Mouse (Mus musculus) gastrocnemius, postnatal 36 days (tissue): ENCODE measurements around the gene Slc25a39. TPM values are rescaled to one million over a fixed set of nuclear protein-coding genes. Genes with fewer than 3 reads are reported as not detected.

Experiments
- DNase-seq, 2 experiments: peaks; one replicate each; pipeline ENCODE4 v3.0.0; 2022
- intact Hi-C: fragments of 180-260 bp; cut with DNase I; formaldehyde crosslinking; loops from one replicate; pipeline ENCODE4 v1.15.1; 2025
- total RNA-seq, 2 experiments: library from RNA; stranded (reverse); gene quantifications; 2 replicates each; pipeline ENCODE4 v1.2.3; 2021

Slc25a39 gene
- total RNA-seq, 2 experiments from 2014 or later: 56.2 to 64.3 TPM

GRCm38 (mm10) chr11:102437120-102438061 is 29.6 kb upstream of the Slc25a39 start:
- intact Hi-C loops: no loop called here
- peak; percentile 57 to 63 for DNase-seq

- no peak for DNase-seq
- intact Hi-C loops: no loop called here
Observed at GRCm38 (mm10) chr11:102436471-102436790, 28.7 kb upstream of the Slc25a39 start.

- intact Hi-C loops: no loop called here
- no peak for DNase-seq
Observed at GRCm38 (mm10) chr11:102435754-102436470, 28.2 kb upstream of the Slc25a39 start.

GRCm38 (mm10) chr11:102434816-102435705 is 27.3 kb upstream of the Slc25a39 start:
- intact Hi-C loops: no loop called here
- DNase-seq: no peak

GRCm38 (mm10) chr11:102434406-102434805 is 26.7 kb upstream of the Slc25a39 start:
- intact Hi-C loops: no loop called here
- peak; percentile 76 to 80 for DNase-seq

- intact Hi-C loops: no loop called here
Observed at GRCm38 (mm10) chr11:102433866-102434265, 26.1 kb upstream of the Slc25a39 start.

GRCm38 (mm10) chr11:102432896-102433295 is 25.1 kb upstream of the Slc25a39 start:
- intact Hi-C loops: no loop called here
- peak; percentile 55 to 81 for DNase-seq

More at GRCm38 (mm10) chr11:102433866-102434265, 26.1 kb upstream of the Slc25a39 start:
- DNase-seq: no peak

GRCm38 (mm10) chr11:102432115-102432843 is 24.5 kb upstream of the Slc25a39 start:
- intact Hi-C loops: no loop called here
- no peak for DNase-seq

GRCm38 (mm10) chr11:102431728-102432114 is 24.0 kb upstream of the Slc25a39 start:
- DNase-seq: no peak

GRCm38 (mm10) chr11:102431018-102431645 is 23.4 kb upstream of the Slc25a39 start:
- DNase-seq: peak; percentile 61 to 77
- intact Hi-C loops: no loop called here

More at GRCm38 (mm10) chr11:102431728-102432114, 24.0 kb upstream of the Slc25a39 start:
- intact Hi-C loops: no loop called here

- DNase-seq: peak; percentile 76 to 81
- intact Hi-C loops: loop anchor here (1.0 kb wide), 1 partner anchor 122 kb away; no protein-coding TSS in a partner anchor
Observed at GRCm38 (mm10) chr11:102430121-102431017, 22.6 kb upstream of the Slc25a39 start, which contains the start of gene Grn. TSS of gene Grn (plus strand) at chr11:102430315.

GRCm38 (mm10) chr11:102429551-102429950 is 21.8 kb upstream of the Slc25a39 start:
- DNase-seq: no peak
- intact Hi-C loops: loop anchor here (2.0 kb wide), 1 partner anchor 15 kb away; no protein-coding TSS in a partner anchor

- intact Hi-C loops: loop anchor here (2.0 kb wide), 1 partner anchor 14 kb away; no protein-coding TSS in a partner anchor
Observed at GRCm38 (mm10) chr11:102428981-102429540, 21.3 kb upstream of the Slc25a39 start.

GRCm38 (mm10) chr11:102425555-102426316 is 18.0 kb upstream of the Slc25a39 start:
- intact Hi-C loops: no loop called here
- DNase-seq: no peak

More at GRCm38 (mm10) chr11:102428981-102429540, 21.3 kb upstream of the Slc25a39 start:
- DNase-seq: no peak

- DNase-seq: no peak
- intact Hi-C loops: no loop called here
Observed at GRCm38 (mm10) chr11:102424666-102425065, 16.9 kb upstream of the Slc25a39 start.

- no peak for DNase-seq
- intact Hi-C loops: no loop called here
Observed at GRCm38 (mm10) chr11:102421559-102421958, 13.8 kb upstream of the Slc25a39 start.

- DNase-seq: no peak
- intact Hi-C loops: no loop called here
Observed at GRCm38 (mm10) chr11:102418887-102419286, 11.1 kb upstream of the Slc25a39 start.
